Mouse (Mus musculus): ENCODE results near the gene Ei24. TPM values are rescaled to one million over a fixed set of nuclear protein-coding genes. Genes with fewer than 3 reads are reported as not detected.

The Ei24 gene
- polyA plus RNA-seq, 2 experiments: 58.1 to 85.9 TPM

DNA sequence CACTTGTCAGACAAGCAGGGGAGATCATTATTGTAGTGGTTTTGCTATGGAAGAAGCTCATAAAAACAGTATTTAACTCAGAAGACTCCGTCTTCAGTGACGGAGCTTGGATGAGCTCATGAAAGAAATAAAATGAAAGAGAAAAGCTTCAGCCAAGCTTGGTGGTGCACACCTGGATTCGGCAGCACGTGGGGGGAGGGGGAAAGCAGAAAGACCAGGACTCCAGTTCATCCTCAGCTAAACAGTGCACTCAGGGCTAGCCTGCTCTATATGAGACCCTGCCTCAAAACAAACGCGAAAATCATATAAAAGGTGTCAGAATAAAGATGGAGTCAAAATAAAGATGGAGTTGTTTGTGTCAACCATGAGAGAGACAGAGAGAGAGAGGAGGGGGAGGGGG, 6.2 kb upstream of the Ei24 start:
- TF ChIP-seq POLR2A (IDR thresholded peaks at IDR 0.05; ENCODE audit: borderline replicate concordance, extremely low read depth, insufficient read depth, insufficient read length): no peak
- H3K4me3 ChIP-seq (replicated peaks; ENCODE audit: low read length): no peak overlapping the region
- H3K36me3 ChIP-seq (ENCODE audit: control insufficient read depth, insufficient read depth, low read length): no peaks in the 10 kb centered on the region
- no peak overlapping the region for H3K9ac ChIP-seq (ENCODE audit: low read depth, low read length, severe bottlenecking)
- H3K27me3 ChIP-seq (ENCODE audit: control insufficient read depth, insufficient read depth, low read length): no peaks in the 10 kb centered on the region
- ATAC-seq (ENCODE audit: low FRiP score, low read depth) (no peak), DNase-seq (ENCODE audit: low spot score) (no peak)
- no peaks in the 10 kb centered on the region for H3K4me1 ChIP-seq (ENCODE audit: control insufficient read depth, insufficient read depth, low read length)
- no peak overlapping the region for H3K4me2 ChIP-seq (replicated peaks; ENCODE audit: low read depth, low read length, severe bottlenecking)
- no peaks in the 10 kb centered on the region for H3K9me3 ChIP-seq (ENCODE audit: control insufficient read depth, low read length)
- no peak overlapping the region for H3K27ac ChIP-seq (replicated peaks; ENCODE audit: low read depth, low read length)
- WGBS: 63% methylated on average over 6 of the region's 6 CpGs

- 92% methylated on average over 3 of the region's 3 CpGs for WGBS
- H3K4me1 ChIP-seq (ENCODE audit: control insufficient read depth, insufficient read depth, low read length): no peaks in the 10 kb centered on the region
- no peak for ATAC-seq (ENCODE audit: low FRiP score, low read depth)
These were observed 5.8 kb upstream of the Ei24 start for GRCm38 (mm10) chr9:36802951-36803350.

DNA sequence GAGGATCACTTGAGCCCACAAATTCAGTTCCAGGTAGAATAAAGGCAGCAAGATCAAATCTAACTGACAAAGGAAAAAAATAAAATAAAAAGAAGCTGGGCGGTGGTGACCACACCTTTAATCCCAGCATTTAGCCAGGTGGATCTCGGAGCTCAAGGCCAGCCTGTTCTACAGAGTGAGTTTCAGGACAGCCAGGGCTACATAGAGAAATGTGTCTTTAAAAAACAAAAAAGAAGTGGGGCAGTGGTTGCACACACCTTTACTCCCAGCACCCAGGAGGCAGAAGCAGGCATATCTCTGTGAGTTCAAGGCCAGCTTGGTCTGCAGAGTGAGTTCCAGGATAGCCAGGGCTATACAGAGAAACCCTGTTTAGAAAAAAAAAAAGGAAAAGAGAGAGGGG, 4.8 kb upstream of the Ei24 start:
- no peak overlapping the region for H3K9ac ChIP-seq (ENCODE audit: low read depth, low read length, severe bottlenecking)
- no peak overlapping the region for H3K27ac ChIP-seq (replicated peaks; ENCODE audit: low read depth, low read length)
- WGBS: 83% methylated on average over 2 of the region's 2 CpGs
- no peaks in the 10 kb centered on the region for H3K27me3 ChIP-seq (ENCODE audit: control insufficient read depth, insufficient read depth, low read length)
- no peak for TF ChIP-seq POLR2A (IDR thresholded peaks at IDR 0.05; ENCODE audit: borderline replicate concordance, extremely low read depth, insufficient read depth, insufficient read length)
- H3K4me2 ChIP-seq (replicated peaks; ENCODE audit: low read depth, low read length, severe bottlenecking): no peak overlapping the region
- ATAC-seq (ENCODE audit: low FRiP score, low read depth) (no peak), DNase-seq (ENCODE audit: low spot score) (no peak)
- H3K4me3 ChIP-seq (replicated peaks; ENCODE audit: low read length): no peak overlapping the region
- no peaks in the 10 kb centered on the region for H3K9me3 ChIP-seq (ENCODE audit: control insufficient read depth, low read length)
- no peaks in the 10 kb centered on the region for H3K36me3 ChIP-seq (ENCODE audit: control insufficient read depth, insufficient read depth, low read length)
- H3K4me1 ChIP-seq (ENCODE audit: control insufficient read depth, insufficient read depth, low read length): no peaks in the 10 kb centered on the region

More at GRCm38 (mm10) chr9:36802951-36803350, 5.8 kb upstream of the Ei24 start:
- Histone ChIP-seq H3K4me2 (replicated peaks; ENCODE audit: low read depth, low read length, severe bottlenecking) (no peak overlapping the region), H3K27me3 (ENCODE audit: control insufficient read depth, insufficient read depth, low read length) (no peaks in the 10 kb centered on the region), H3K9ac (ENCODE audit: low read depth, low read length, severe bottlenecking) (no peak overlapping the region), H3K36me3 (ENCODE audit: control insufficient read depth, insufficient read depth, low read length) (no peaks in the 10 kb centered on the region), H3K9me3 (ENCODE audit: control insufficient read depth, low read length) (no peaks in the 10 kb centered on the region), H3K27ac (replicated peaks; ENCODE audit: low read depth, low read length) (no peak overlapping the region), H3K4me3 (replicated peaks; ENCODE audit: low read length) (no peak overlapping the region)
- TF ChIP-seq POLR2A (IDR thresholded peaks at IDR 0.05; ENCODE audit: borderline replicate concordance, extremely low read depth, insufficient read depth, insufficient read length): no peak
- no peak for DNase-seq (ENCODE audit: low spot score)

DNA sequence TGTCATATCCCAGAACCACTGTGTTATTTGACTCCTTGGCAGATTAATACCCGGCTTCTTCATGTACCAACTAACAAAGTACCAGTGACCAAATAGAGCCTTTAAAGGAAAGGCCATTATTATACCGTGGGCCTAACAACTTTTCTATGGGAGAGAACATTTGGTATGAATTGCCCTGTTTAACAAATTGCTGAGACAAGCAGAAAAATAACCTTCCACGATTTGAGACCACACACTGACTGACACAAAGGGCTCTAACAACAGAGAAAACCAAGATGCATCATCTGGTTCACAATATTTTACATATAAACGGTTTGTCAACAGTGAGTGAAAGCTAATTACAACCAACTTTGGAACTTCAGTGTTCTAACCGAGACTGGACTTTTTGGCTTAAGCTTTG, 969 bp downstream of the Ei24 start:
- no peak for ATAC-seq (ENCODE audit: low FRiP score, low read depth)
- Histone ChIP-seq H3K36me3 (ENCODE audit: control insufficient read depth, insufficient read depth, low read length) (peaks cover 16% of the 10 kb centered on the region), H3K9me3 (ENCODE audit: control insufficient read depth, low read length) (no peaks in the 10 kb centered on the region), H3K4me2 (replicated peaks; ENCODE audit: low read depth, low read length, severe bottlenecking) (peak overlapping the region; percentile 54), H3K9ac (ENCODE audit: low read depth, low read length, severe bottlenecking) (peak overlapping the region; percentile 92), H3K27ac (replicated peaks; ENCODE audit: low read depth, low read length) (no peak overlapping the region), H3K4me1 (ENCODE audit: control insufficient read depth, insufficient read depth, low read length) (peaks cover 8% of the 10 kb centered on the region; the same call in 1 of the 2 replicates), H3K4me3 (replicated peaks; ENCODE audit: low read length) (peak overlapping the region; percentile 81), H3K27me3 (ENCODE audit: control insufficient read depth, insufficient read depth, low read length) (no peaks in the 10 kb centered on the region)
- no peak for TF ChIP-seq POLR2A (IDR thresholded peaks at IDR 0.05; ENCODE audit: borderline replicate concordance, extremely low read depth, insufficient read depth, insufficient read length)
- WGBS: 9% methylated on average over 5 of the region's 5 CpGs
- DNase-seq (ENCODE audit: low spot score): no peak

- no peak overlapping the region for H3K4me3 ChIP-seq (replicated peaks; ENCODE audit: low read length)
- WGBS: 53% methylated on average over 1 of the region's 1 CpGs
These were observed 1.6 kb downstream of the Ei24 start for GRCm38 (mm10) chr9:36795556-36795955.

GRCm38 (mm10) chr9:36794487-36794886, 2.7 kb downstream of the Ei24 start:
- no peaks in the 10 kb centered on the region for H3K9me3 ChIP-seq (ENCODE audit: control insufficient read depth, low read length)
- ATAC-seq (ENCODE audit: low FRiP score, low read depth) (no peak), DNase-seq (ENCODE audit: low spot score) (no peak)
- no peaks in the 10 kb centered on the region for H3K27me3 ChIP-seq (ENCODE audit: control insufficient read depth, insufficient read depth, low read length)
- 91% methylated on average over 2 of the region's 2 CpGs for WGBS
- peaks cover 8% of the 10 kb centered on the region; the same call in 1 of the 2 replicates for H3K4me1 ChIP-seq (ENCODE audit: control insufficient read depth, insufficient read depth, low read length)
- peaks cover 32% of the 10 kb centered on the region for H3K36me3 ChIP-seq (ENCODE audit: control insufficient read depth, insufficient read depth, low read length)
- H3K27ac ChIP-seq (replicated peaks; ENCODE audit: low read depth, low read length): no peak overlapping the region
- no peak overlapping the region for H3K4me2 ChIP-seq (replicated peaks; ENCODE audit: low read depth, low read length, severe bottlenecking)
- no peak overlapping the region for H3K4me3 ChIP-seq (replicated peaks; ENCODE audit: low read length)
- no peak overlapping the region for H3K9ac ChIP-seq (ENCODE audit: low read depth, low read length, severe bottlenecking)
- TF ChIP-seq POLR2A (IDR thresholded peaks at IDR 0.05; ENCODE audit: borderline replicate concordance, extremely low read depth, insufficient read depth, insufficient read length): no peak

More at GRCm38 (mm10) chr9:36795556-36795955, 1.6 kb downstream of the Ei24 start:
- no peak overlapping the region for H3K9ac ChIP-seq (ENCODE audit: low read depth, low read length, severe bottlenecking)
- no peaks in the 10 kb centered on the region for H3K9me3 ChIP-seq (ENCODE audit: control insufficient read depth, low read length)
- peaks cover 8% of the 10 kb centered on the region; the same call in 1 of the 2 replicates for H3K4me1 ChIP-seq (ENCODE audit: control insufficient read depth, insufficient read depth, low read length)
- H3K27me3 ChIP-seq (ENCODE audit: control insufficient read depth, insufficient read depth, low read length): no peaks in the 10 kb centered on the region
- no peak for TF ChIP-seq POLR2A (IDR thresholded peaks at IDR 0.05; ENCODE audit: borderline replicate concordance, extremely low read depth, insufficient read depth, insufficient read length)
- H3K4me2 ChIP-seq (replicated peaks; ENCODE audit: low read depth, low read length, severe bottlenecking): peak overlapping the region; percentile 54
- no peak overlapping the region for H3K27ac ChIP-seq (replicated peaks; ENCODE audit: low read depth, low read length)
- H3K36me3 ChIP-seq (ENCODE audit: control insufficient read depth, insufficient read depth, low read length): peaks cover 22% of the 10 kb centered on the region
- ATAC-seq (ENCODE audit: low FRiP score, low read depth) (no peak), DNase-seq (ENCODE audit: low spot score) (no peak)
